Mouse (Mus musculus) embryonic facial prominence, embryonic 12.5 days (tissue): ENCODE data around the gene Rps24. TPM values are rescaled to one million over a fixed set of nuclear protein-coding genes. Genes with fewer than 3 reads are reported as not detected.

Source experiments
- ATAC-seq: fragments of 200-750 bp; cut with Nextera tagmentation; 2 replicates; pipeline ENCODE4 v1.8.0; 2017; ENCODE audit not compliant: insufficient number of reproducible peaks, insufficient read depth, low FRiP score, low TSS enrichment
- H3K27ac ChIP-seq: fragments of 300-500 bp; sonication (generic); 2 replicates; pipeline ENCODE4 v1.5.1; 2016; ENCODE audit warnings: mild to moderate bottlenecking
- H3K27me3 ChIP-seq: fragments of 300-500 bp; sonication (generic); 2 replicates; pipeline ENCODE4 v1.6.1; 2016; ENCODE audit warnings: mild to moderate bottlenecking, moderate library complexity
- H3K36me3 ChIP-seq: fragments of 300-500 bp; sonication (generic); 2 replicates; pipeline ENCODE4 v1.6.1; 2016; ENCODE audit warnings: mild to moderate bottlenecking
- H3K4me1 ChIP-seq: fragments of 300-500 bp; sonication (generic); 2 replicates; pipeline ENCODE4 v1.6.1; 2016
- H3K4me2 ChIP-seq: fragments of 300-500 bp; sonication (generic); replicated peaks from 2 replicates; pipeline ENCODE4 v1.6.1; 2016; ENCODE audit warnings: mild to moderate bottlenecking, moderate library complexity
- H3K4me3 ChIP-seq: fragments of 300-500 bp; sonication (generic); 2 replicates; pipeline ENCODE4 v1.5.1; 2016; ENCODE audit warnings: mild to moderate bottlenecking
- H3K9ac ChIP-seq: fragments of 300-500 bp; sonication (generic); 2 replicates; pipeline ENCODE4 v1.6.1; 2016; ENCODE audit warnings: mild to moderate bottlenecking, moderate library complexity
- H3K9me3 ChIP-seq: fragments of 300-500 bp; sonication (generic); 2 replicates; pipeline ENCODE4 v1.6.1; 2016; ENCODE audit warnings: mild to moderate bottlenecking, moderate library complexity
- WGBS: fragments of 180-500 bp; shearing (Covaris S2); methylation state at CpG from one replicate; pipeline ENCODE4 v1.1.7; 2016; 5-methylcytosine and 5-hydroxymethylcytosine counted together
- polyA plus RNA-seq: library from polyadenylated mRNA; unstranded; fragments of >200 nt; fragmentation: Nextera tagmentation; extraction: Ambion mirVana; gene quantifications from 2 replicates; pipeline ENCODE4 v1.2.1, GENCODE M21; 2016

The Rps24 gene
- polyA plus RNA-seq, 1 experiment from 2014 or later = 1,150 TPM

DNA sequence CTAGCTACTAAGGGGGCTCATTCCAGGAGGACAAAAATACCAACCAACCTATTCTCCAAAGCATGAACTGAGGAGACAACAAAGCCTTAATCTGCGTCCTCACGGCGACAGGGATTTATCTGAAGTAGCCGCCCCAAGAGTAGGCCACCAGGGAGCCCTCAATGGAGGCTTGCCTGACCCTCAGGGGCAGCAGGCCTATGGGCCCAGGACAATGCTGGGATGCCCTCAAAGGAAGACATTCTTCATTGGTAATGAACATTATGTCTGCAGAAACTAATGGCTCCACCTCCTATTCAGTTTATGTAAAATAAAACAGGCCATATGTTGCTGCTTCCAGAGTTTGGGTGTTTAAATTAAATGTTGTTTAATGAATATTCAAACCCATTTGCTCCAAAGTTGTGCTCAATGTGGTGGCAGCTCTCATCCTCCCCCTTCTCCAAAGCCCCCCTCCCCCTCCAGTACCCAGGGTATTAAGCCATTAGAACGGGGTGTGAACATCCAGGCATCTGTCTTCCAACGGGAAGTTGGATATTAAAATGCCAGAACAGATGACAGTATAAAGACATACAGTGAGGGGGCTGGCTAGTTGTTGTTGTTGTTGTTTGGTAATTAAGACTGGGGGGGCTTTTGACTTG, 25.7 kb downstream of the Rps24 start:
- no peak overlapping the region for H3K9ac ChIP-seq
- 86% methylated on average over 6 of the region's 6 CpGs for WGBS
- H3K27ac ChIP-seq = no peak overlapping the region
- peaks cover 11% of the 10 kb centered on the region for H3K4me1 ChIP-seq
- no peak for ATAC-seq
- H3K4me2 ChIP-seq = no peak overlapping the region
- H3K27me3 ChIP-seq = no peaks in the 10 kb centered on the region
- H3K36me3 ChIP-seq = no peaks in the 10 kb centered on the region
- H3K4me3 ChIP-seq = no peak overlapping the region
- no peaks in the 10 kb centered on the region for H3K9me3 ChIP-seq

DNA sequence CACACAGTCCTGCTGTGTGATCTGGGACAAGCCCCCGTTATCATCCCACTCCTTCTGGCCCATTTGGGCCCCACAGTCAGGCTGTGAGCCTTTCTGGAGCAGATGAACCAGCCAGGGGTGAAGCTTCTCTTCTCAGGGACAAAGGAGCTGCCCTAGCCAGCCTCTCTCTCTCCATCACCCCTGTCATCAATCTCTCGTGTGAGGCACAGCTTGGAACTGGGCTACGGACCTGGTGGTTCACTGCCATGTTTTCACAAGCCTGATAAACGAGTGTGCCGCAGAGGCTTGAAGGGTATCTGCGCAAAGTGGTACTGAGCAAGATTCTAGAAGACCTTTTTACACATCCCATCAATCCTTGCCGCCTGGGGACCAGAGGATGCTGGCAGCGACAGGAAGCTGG, 34.7 kb downstream of the Rps24 start:
- 78% methylated on average over 8 of the region's 8 CpGs for WGBS
- H3K9me3 ChIP-seq = no peaks in the 10 kb centered on the region
- ATAC-seq = no peak
- no peak overlapping the region for H3K9ac ChIP-seq
- H3K27me3 ChIP-seq = no peaks in the 10 kb centered on the region
- no peak overlapping the region for H3K4me3 ChIP-seq
- no peak overlapping the region for H3K4me2 ChIP-seq
- H3K4me1 ChIP-seq = no peaks in the 10 kb centered on the region
- no peak overlapping the region for H3K27ac ChIP-seq
- H3K36me3 ChIP-seq = no peaks in the 10 kb centered on the region

DNA sequence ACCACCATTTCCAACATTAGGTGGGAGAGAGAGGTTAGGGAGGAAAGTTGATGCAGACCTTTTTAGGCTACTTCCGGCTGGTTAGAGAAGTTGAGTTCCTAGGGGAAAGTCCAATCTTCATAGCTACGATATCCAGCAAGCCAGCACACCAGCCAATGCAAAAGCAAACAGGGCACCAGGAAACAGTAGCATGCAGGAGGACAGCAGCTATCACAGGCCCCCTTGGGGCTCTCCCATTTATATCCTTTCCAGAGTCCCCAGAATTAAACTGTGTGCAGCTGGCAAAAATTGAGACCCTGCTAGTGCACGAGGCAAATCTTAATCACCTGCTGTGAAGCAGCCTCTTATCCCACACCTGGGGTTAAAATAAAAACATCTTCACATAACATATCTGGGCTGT, 38.2 kb downstream of the Rps24 start:
- Histone ChIP-seq H3K36me3 (no peaks in the 10 kb centered on the region), H3K27me3 (no peaks in the 10 kb centered on the region; the same call in 1 of the 2 replicates), H3K9ac (no peak overlapping the region), H3K9me3 (no peaks in the 10 kb centered on the region), H3K4me1 (peaks cover 6% of the 10 kb centered on the region; the same call in 1 of the 2 replicates), H3K4me3 (no peak overlapping the region), H3K4me2 (no peak overlapping the region), H3K27ac (no peak overlapping the region)
- ATAC-seq = no peak
- WGBS = 64% methylated on average over 3 of the region's 3 CpGs

DNA sequence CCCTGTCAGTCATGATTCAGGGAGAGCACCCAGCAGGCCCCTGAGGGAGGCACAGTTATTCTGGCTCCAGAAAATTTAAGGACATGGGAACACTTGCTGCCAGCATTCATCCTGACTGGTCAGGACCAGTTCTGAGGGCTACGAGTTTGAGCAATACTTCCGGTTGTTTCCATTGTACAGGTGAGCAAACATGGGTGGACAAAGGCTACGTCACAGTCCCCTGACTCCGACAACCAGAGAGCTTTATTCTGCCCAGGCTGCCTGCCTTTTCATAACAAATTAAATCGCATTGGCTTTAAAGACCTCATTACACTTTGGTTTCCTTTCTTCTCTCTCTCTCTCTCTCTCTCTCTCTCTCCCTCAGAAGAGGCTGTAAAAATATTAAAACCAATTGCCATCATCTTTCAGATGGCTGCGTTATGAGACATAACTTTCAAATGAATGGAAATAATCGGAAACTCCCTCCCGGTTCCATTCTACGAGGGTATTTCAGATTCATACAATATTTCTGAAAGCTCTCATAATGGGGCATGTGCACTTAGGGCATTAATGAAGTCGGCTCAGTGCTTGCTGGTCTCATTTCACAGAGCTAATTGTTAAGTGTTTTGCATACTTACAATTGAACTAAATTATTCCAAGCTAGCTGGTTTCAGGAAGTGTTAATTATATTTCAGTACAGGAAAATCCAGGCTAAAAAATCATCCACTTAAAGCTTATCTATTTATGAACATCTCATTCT, 38.9 kb downstream of the Rps24 start:
- H3K4me1 ChIP-seq = peaks cover 13% of the 10 kb centered on the region
- no peaks in the 10 kb centered on the region for H3K36me3 ChIP-seq
- 64% methylated on average over 10 of the region's 10 CpGs for WGBS
- H3K4me2 ChIP-seq = no peak overlapping the region
- no peaks in the 10 kb centered on the region; the same call in 1 of the 2 replicates for H3K27me3 ChIP-seq
- no peak overlapping the region for H3K9ac ChIP-seq
- ATAC-seq = no peak
- H3K4me3 ChIP-seq = no peak overlapping the region
- H3K27ac ChIP-seq = no peak overlapping the region
- H3K9me3 ChIP-seq = no peaks in the 10 kb centered on the region

DNA sequence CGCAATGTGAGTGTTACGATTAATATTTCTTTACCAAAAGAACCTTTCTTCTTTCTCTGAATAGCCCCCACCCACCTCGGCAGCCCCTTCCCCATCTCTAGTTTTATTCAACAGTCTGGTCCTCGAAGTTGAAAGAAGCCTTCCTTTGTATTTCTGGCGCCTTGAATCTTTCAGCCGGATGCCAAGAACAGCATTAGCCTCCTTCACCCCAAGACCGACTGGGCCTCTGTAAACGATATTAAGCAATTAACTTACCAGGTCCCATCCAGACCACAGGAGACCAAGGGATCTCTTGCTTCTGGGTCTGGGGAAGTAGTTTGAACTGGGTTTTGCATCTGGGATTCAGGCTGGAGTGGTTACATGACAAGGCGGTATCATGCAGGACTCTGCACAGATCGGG, 39.5 kb downstream of the Rps24 start:
- Histone ChIP-seq H3K27ac (no peak overlapping the region), H3K4me2 (no peak overlapping the region), H3K9me3 (no peaks in the 10 kb centered on the region), H3K4me1 (peaks cover 14% of the 10 kb centered on the region), H3K4me3 (no peak overlapping the region), H3K36me3 (no peaks in the 10 kb centered on the region), H3K9ac (no peak overlapping the region), H3K27me3 (no peaks in the 10 kb centered on the region; the same call in 1 of the 2 replicates)
- ATAC-seq = no peak
- 67% methylated on average over 10 of the region's 10 CpGs for WGBS

DNA sequence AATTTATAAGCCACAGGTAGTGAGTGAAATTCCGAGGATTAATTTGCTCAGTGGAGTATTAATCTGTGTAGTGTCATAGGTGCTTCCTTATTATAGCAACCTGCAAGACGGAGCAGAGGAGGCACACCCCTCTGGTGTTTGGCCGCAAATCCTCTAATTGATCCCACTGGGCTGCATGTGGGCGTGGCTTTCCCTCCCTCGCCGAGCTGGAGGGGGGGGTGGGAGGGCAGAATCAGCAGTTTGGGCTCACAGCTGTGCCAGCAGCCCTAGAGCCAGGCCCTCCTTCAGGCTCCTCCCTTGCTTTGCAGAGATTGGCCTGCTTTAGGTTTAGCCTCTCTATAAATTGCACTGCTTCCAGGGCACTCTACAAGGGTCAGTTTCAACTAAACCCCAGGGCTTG, 43.3 kb downstream of the Rps24 start:
- no peak overlapping the region for H3K4me3 ChIP-seq
- H3K9ac ChIP-seq = no peak overlapping the region
- H3K4me2 ChIP-seq = peak overlapping the region; percentile 24
- H3K27me3 ChIP-seq = no peaks in the 10 kb centered on the region; the same call in 1 of the 2 replicates
- WGBS = 2% methylated on average over 6 of the region's 6 CpGs
- ATAC-seq = peak; percentile 73; the same call in 1 of the 2 replicates
- no peaks in the 10 kb centered on the region for H3K36me3 ChIP-seq
- peaks cover 21% of the 10 kb centered on the region for H3K4me1 ChIP-seq
- no peak overlapping the region for H3K27ac ChIP-seq
- no peaks in the 10 kb centered on the region for H3K9me3 ChIP-seq

DNA sequence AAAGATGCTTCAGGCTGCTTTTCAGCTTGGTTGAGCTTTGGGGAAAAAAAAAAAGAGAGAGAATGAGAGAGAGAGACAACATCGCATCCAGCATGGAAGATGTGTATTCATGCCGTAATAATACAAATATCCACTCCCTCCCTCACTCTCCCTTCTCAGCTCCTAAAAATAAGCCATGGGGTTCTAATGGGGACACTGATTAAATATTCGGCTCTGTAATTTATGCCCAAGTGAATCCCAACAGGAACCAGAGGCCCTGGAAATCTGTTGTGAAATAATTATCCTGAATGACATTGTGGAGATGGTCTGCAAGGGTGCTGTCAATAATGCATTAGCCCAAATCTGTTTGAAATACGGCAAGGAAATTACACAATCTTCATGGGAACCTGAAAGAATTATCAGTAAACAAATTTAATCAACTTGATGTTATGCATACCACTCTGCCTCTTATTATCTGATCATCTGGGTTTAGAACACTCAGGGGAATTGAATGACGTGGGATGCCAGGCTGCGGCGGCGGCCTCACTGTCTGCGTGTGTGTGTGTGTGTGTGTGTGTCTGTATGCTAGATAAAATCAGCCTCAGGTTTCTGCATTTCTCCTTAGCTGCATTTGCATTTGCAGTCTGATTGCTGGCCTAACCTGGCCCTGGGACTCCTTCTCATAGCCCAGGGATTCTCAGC, 48.1 kb downstream of the Rps24 start:
- H3K9me3 ChIP-seq = no peaks in the 10 kb centered on the region
- H3K27me3 ChIP-seq = no peaks in the 10 kb centered on the region
- H3K4me2 ChIP-seq = no peak overlapping the region
- no peak overlapping the region for H3K9ac ChIP-seq
- ATAC-seq = no peak
- no peaks in the 10 kb centered on the region for H3K36me3 ChIP-seq
- H3K4me3 ChIP-seq = no peak overlapping the region
- H3K4me1 ChIP-seq = peaks cover 17% of the 10 kb centered on the region
- H3K27ac ChIP-seq = no peak overlapping the region
- WGBS = 56% methylated on average over 9 of the region's 9 CpGs

DNA sequence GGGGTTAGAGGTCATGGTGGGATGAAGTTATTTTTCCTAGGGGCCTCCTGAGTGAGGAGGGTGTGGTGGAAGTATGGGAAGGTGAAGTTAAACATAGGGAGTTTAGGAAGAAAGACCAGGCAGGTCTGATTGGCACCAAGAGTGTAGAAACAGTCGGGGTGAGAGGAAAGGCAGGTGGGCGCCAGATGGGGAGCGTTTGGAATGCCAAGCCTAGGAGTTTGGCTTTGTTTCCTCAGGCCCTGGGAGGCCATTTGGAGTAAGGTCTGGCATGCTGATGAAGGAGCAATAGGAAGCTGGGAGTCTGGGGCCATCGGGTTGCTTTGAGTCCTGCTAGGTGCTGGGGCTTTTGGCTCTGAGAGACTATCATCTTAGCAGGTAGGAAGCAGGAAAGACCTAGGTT, 56.0 kb downstream of the Rps24 start:
- Histone ChIP-seq H3K36me3 (no peaks in the 10 kb centered on the region), H3K4me3 (no peak overlapping the region), H3K4me1 (no peaks in the 10 kb centered on the region), H3K9me3 (no peaks in the 10 kb centered on the region), H3K4me2 (no peak overlapping the region), H3K9ac (no peak overlapping the region), H3K27me3 (no peaks in the 10 kb centered on the region), H3K27ac (0 out of 2 replicates have a peak overlapping the region, but pooled peaks have one; percentile 11)
- 69% methylated on average over 4 of the region's 4 CpGs for WGBS
- no peak for ATAC-seq

DNA sequence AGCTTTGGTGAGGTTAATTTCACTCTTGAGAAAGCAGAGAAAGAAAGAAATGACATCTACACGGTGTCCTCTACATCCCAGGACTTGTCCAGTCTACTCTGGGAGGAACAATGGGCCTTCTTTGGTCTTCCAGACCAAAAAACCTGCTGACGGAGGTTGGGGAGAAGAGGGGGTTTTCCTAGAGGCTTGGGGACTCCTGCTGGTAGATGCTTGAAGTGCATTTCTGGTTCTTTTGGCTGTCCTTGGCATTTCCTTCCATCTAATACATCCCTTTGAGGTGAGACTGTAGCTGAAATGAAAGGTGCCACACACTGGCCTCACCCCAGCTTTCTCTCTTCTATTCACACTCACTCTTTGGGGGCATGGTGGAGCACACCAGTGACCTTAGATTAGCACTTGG, 57.1 kb downstream of the Rps24 start:
- H3K27ac ChIP-seq = no peak overlapping the region
- H3K4me3 ChIP-seq = no peak overlapping the region
- WGBS = 30% methylated on average over 2 of the region's 2 CpGs
- no peaks in the 10 kb centered on the region for H3K27me3 ChIP-seq
- H3K36me3 ChIP-seq = no peaks in the 10 kb centered on the region
- ATAC-seq = no peak
- H3K4me1 ChIP-seq = no peaks in the 10 kb centered on the region
- H3K9me3 ChIP-seq = no peaks in the 10 kb centered on the region
- no peak overlapping the region for H3K4me2 ChIP-seq
- H3K9ac ChIP-seq = no peak overlapping the region

Other genes starting within 250 kb of the Rps24 start
- 28.9 and 30.3 TPM in 2 replicates for gene Dlg5, start 241.2 kb upstream of the Rps24 start, polyA plus RNA-seq
- gene E330034G19Rik, start 193.9 kb upstream of the Rps24 start, polyA plus RNA-seq = not detected in 2 replicates
- gene Polr3a, start 67 bp upstream of the Rps24 start, polyA plus RNA-seq = 22.2 and 24.9 TPM in 2 replicates